Mouse (Mus musculus) splenic B cell, adult 2 months (primary cell): ENCODE measurements around the gene Nrxn1.

Source experiments
- DNase-seq: peaks from one replicate; pipeline ENCODE4 v3.0.0-alpha.2; 2011; ENCODE audit warnings: low read depth, low spot score
- H3K27me3 ChIP-seq: 2 replicates; pipeline ENCODE4 v1.6.1; 2012; ENCODE audit warnings: mild to moderate bottlenecking, low read length, moderate library complexity, mixed read lengths; ENCODE audit not compliant: control insufficient read depth, poor library complexity, insufficient read depth, severe bottlenecking
- H3K36me3 ChIP-seq: 2 replicates; pipeline ENCODE4 v1.6.1; 2012; ENCODE audit warnings: mild to moderate bottlenecking, low read length, moderate library complexity, mixed read lengths; ENCODE audit not compliant: control insufficient read depth, poor library complexity, insufficient read depth, severe bottlenecking

Gene Nrxn1

GRCm38 (mm10) chr17:90892327-90893259, 200.3 kb downstream of the Nrxn1 start:
- no peak for DNase-seq
- H3K27me3 ChIP-seq: no peaks in the 10 kb centered on the region

GRCm38 (mm10) chr17:90891711-90892110, 201.2 kb downstream of the Nrxn1 start:
- DNase-seq: no peak
- Histone ChIP-seq H3K27me3 (no peaks in the 10 kb centered on the region), H3K36me3 (no peaks in the 10 kb centered on the region)

More at GRCm38 (mm10) chr17:90892327-90893259, 200.3 kb downstream of the Nrxn1 start:
- H3K36me3 ChIP-seq: no peaks in the 10 kb centered on the region

DNA sequence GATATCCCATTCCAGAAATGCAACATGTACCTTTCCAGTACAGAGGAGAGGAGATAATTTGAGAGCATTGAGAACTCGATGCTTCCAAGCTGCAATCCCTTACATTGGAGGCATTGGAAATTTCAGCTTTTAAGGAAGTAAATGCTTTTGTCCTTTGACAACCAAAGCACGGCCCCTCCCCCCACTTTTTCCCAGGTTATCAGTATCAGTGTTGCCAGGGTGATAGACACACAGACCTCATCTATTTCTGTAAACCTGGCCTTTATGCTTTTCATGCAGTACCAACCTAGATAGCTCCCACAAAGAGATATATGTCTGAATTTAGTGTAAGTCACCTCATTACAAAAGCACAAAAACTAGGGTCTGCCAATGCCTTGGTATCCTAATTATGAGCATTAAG, 235.6 kb downstream of the Nrxn1 start:
- Histone ChIP-seq H3K36me3 (no peaks in the 10 kb centered on the region), H3K27me3 (no peaks in the 10 kb centered on the region)
- DNase-seq: no peak

GRCm38 (mm10) chr17:90843876-90844275, 249.0 kb downstream of the Nrxn1 start:
- DNase-seq: no peak
- H3K27me3 ChIP-seq: no peaks in the 10 kb centered on the region
- H3K36me3 ChIP-seq: no peaks in the 10 kb centered on the region

DNA sequence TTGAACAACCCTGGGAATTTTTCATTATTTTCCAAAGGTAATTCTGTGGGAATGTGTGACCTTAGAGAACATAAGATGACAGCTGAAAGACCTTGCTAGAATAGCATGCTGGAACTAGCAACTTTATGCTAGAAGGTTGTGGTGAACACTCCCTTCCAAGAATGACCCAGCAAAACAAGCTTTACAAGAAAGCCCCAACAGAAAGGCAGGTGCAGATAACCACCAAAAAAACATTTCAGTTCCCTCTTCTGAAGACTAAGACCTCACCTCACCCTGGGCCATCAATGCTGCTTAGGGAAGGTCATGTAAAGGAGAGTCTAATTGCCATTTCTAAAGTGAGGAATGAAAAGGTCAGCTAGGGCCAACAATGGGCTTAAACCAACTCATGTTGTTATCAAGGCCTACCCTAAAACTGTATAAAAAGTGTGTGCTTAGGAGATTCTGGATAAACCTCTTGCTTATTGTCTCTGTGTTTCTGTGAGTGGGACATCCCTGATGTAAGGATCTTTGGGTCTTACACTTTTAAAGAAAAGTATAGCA, 249.7 kb downstream of the Nrxn1 start:
- Histone ChIP-seq H3K27me3 (no peaks in the 10 kb centered on the region), H3K36me3 (no peaks in the 10 kb centered on the region)
- no peak for DNase-seq

GRCm38 (mm10) chr17:90837022-90837414, 255.9 kb downstream of the Nrxn1 start:
- Histone ChIP-seq H3K27me3 (no peaks in the 10 kb centered on the region), H3K36me3 (no peaks in the 10 kb centered on the region)
- no peak for DNase-seq

DNA sequence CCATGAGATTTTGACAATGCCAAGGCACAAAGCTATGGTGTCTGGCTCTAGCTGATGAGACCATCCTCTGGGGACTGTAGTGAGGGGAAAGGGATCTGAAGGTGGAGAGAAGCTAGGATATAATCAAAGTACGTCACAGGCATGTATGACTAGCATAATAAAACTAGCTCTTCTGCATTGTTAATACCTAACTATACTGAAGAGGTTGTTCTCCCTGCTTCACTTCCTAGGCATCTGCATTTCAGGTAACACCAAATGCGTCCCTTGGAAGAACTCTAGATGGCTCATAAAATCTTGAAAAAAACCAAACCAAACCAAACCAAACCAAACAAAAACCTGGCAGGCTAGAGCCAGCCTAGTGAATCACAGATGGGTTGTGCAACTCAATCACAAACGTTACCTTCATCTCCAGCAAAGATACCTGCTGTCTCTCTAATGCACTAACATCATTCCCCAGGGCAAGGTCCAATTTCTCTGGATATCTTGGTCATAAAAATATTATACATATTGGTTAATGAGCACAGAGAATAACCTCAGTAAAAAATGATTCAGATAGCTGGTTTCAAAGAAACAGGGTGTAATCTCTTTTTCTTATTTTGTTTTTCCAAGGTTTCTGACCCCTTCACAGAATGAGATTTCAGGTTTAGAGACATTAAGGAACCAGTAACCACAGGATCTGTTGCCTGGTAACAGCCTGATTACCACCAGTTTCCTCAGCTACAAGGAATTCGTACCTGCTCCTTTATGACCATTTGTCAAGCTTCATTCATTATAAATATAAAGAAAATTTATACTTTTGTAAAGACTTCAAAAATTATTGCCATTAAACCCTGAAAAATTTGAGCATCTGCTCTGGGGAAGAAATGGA, 256.5 kb downstream of the Nrxn1 start:
- no peaks in the 10 kb centered on the region for H3K36me3 ChIP-seq
- H3K27me3 ChIP-seq: no peaks in the 10 kb centered on the region
- no peak for DNase-seq

DNA sequence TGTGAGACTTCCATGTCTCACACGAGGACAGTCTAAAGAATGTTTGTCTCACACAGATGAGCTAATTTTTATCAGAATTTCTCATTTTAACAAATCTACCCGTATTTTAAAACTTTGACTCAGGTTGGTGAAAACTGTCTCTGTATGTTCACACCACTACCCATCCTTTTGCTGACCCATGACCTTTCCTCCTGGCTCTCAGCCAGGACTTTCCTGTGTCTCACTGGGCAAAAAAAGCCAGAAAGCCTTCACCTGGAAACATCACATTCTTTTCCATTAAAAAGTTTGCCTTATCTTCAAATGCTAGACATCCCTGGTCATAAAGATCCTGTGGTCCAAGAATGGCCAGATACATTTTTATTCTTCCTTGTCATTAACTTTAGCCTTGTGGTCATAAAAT, 274.5 kb downstream of the Nrxn1 start:
- no peak for DNase-seq
- Histone ChIP-seq H3K36me3 (no peaks in the 10 kb centered on the region), H3K27me3 (no peaks in the 10 kb centered on the region)

DNA sequence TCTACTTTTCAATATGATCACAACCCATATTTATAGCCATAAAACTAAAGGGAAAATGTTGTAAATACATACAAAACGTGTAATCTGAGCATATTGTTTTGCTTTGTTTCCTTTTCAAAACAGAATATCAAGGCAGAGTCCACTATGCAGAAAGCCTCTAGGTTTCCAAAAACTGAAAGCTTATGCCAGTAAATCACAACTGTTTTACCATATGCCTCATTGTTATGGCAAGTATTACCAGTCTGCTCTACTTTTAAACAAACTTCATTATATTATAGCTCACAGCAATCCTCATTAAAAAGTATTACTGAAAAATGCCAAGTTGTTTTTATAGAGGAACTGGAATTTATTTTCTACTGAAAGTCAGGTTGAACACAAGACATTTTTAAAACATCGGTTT, 275.0 kb downstream of the Nrxn1 start:
- no peak for DNase-seq

DNA sequence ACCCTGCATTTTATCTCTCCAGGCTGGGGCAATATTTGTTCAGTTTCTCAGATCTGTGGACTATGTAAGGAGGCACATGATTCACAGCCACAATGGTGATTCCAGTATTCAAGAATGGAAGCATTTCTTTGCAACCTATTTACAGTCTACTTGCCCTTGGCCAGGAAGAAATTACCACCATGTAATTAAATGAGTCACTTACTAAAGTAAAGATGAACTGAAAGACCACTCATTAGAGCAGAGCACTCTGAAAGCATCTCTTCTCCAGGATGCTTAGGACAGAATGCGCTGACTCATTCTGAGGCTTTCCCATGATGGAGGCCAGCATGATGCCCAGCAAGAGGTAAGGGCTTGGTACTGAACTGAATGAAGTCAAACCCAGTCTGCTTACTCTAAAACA, 277.6 kb downstream of the Nrxn1 start:
- no peaks in the 10 kb centered on the region for H3K27me3 ChIP-seq

More for the DNA sequence above, 275.0 kb downstream of the Nrxn1 start:
- no peaks in the 10 kb centered on the region for H3K36me3 ChIP-seq
- H3K27me3 ChIP-seq: no peaks in the 10 kb centered on the region

GRCm38 (mm10) chr17:90813760-90814159, 279.1 kb downstream of the Nrxn1 start:
- no peak for DNase-seq
- H3K36me3 ChIP-seq: no peaks in the 10 kb centered on the region
- H3K27me3 ChIP-seq: no peaks in the 10 kb centered on the region

More for the DNA sequence above, 277.6 kb downstream of the Nrxn1 start:
- DNase-seq: no peak
- H3K36me3 ChIP-seq: no peaks in the 10 kb centered on the region

- no peaks in the 10 kb centered on the region for H3K27me3 ChIP-seq
- DNase-seq: no peak
- no peaks in the 10 kb centered on the region for H3K36me3 ChIP-seq
These were observed 280.4 kb downstream of the Nrxn1 start for GRCm38 (mm10) chr17:90812485-90812884.

- Histone ChIP-seq H3K36me3 (no peaks in the 10 kb centered on the region), H3K27me3 (no peaks in the 10 kb centered on the region)
- DNase-seq: no peak
These were observed 283.4 kb downstream of the Nrxn1 start for GRCm38 (mm10) chr17:90809197-90810163.

GRCm38 (mm10) chr17:90808256-90808655, 284.6 kb downstream of the Nrxn1 start:
- H3K36me3 ChIP-seq: no peaks in the 10 kb centered on the region
- DNase-seq: no peak
- no peaks in the 10 kb centered on the region for H3K27me3 ChIP-seq
